Mouse (Mus musculus): ENCODE results near the gene Gm20812.
"Not testable (repeated sequence)": the region's sequence is repeated elsewhere in the genome, so short reads cannot be mapped to it uniquely, and the experiment has no call there.

Gene Gm20812

GRCm38 (mm10) chrY:12381681-12382080 lies at the start of gene Gm20812:
TSS of gene Gm20812 (plus strand) at chrY:12381981.
- DNase-seq, result not testable (repeated sequence)

Measured in thymus, postnatal 36 days (tissue).